Mouse (Mus musculus): ENCODE data around the gene Otulinl. TPM values are rescaled to one million over a fixed set of nuclear protein-coding genes. Genes with fewer than 3 reads are reported as not detected.
A peak's percentile ranks its signal among the peaks of the same experiment; 100 is the strongest.

Otulinl gene
- polyA plus RNA-seq, 1 experiment from 2014 or later: 31.9 TPM

DNA sequence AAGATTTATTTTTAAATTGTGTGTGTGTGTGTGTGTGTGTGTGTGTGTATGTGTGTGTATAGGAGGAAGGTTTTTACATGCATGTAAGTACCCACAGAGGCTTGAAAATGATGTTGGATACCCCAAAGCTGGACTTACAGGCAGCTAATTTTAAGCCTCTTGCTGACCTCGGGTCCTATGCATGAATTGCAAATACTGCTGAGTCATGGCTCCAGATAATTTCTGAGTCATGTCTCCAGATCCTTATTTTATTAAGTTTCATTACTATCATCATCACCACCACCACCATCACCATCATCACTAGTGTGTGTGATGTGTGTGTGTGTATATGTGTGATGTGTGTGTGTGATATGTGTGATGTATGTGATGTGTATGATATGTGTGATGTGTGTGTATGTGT lies 18.7 kb downstream of the Otulinl start:
- no peak overlapping the region for H3K4me2 ChIP-seq (replicated peaks; ENCODE audit: low read depth, low read length)
- ATAC-seq (ENCODE audit: low FRiP score, low TSS enrichment): no peak
- no peaks in the 10 kb centered on the region; the same call in 1 of the 2 replicates for H3K4me1 ChIP-seq (ENCODE audit: insufficient read depth, low read length)
- H3K9ac ChIP-seq (replicated peaks; ENCODE audit: low read length): no peak overlapping the region
- H3K27me3 ChIP-seq (ENCODE audit: insufficient read depth, low read length): no peaks in the 10 kb centered on the region
- WGBS: 76% methylated on average over 1 of the region's 1 CpGs
- H3K4me3 ChIP-seq (ENCODE audit: low read length): no peak overlapping the region
- no peak overlapping the region for H3K27ac ChIP-seq (ENCODE audit: low read length)
- H3K36me3 ChIP-seq (ENCODE audit: insufficient read depth, low read length): peaks cover 12% of the 10 kb centered on the region; the same call in 1 of the 2 replicates
- H3K9me3 ChIP-seq (ENCODE audit: low read length): no peaks in the 10 kb centered on the region

DNA sequence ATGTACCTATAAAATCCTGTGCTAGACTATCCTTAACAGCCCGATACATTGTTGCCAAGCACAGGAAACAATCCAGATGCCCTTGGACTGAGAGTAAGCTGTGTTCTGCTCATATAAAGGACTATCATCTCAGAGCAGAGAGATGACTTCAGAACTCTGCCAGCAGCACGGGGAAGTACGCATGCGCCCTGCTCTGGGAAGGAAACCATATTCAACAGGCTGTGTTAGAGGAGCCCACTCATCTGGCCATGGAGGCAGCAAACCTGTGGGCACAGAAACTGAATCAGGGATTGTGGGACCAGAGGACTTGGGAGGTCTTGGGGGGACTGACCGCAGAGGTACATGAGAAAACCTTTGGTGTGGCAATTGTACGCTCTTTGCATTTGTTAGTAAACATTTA lies 19.7 kb downstream of the Otulinl start:
- no peak overlapping the region for H3K4me3 ChIP-seq (ENCODE audit: low read length)
- H3K36me3 ChIP-seq (ENCODE audit: insufficient read depth, low read length): peaks cover 12% of the 10 kb centered on the region; the same call in 1 of the 2 replicates
- no peak for ATAC-seq (ENCODE audit: low FRiP score, low TSS enrichment)
- H3K9me3 ChIP-seq (ENCODE audit: low read length): no peaks in the 10 kb centered on the region
- WGBS: 92% methylated on average over 6 of the region's 6 CpGs
- H3K4me2 ChIP-seq (replicated peaks; ENCODE audit: low read depth, low read length): no peak overlapping the region
- no peak overlapping the region for H3K9ac ChIP-seq (replicated peaks; ENCODE audit: low read length)
- H3K27ac ChIP-seq (ENCODE audit: low read length): no peak overlapping the region
- H3K4me1 ChIP-seq (ENCODE audit: insufficient read depth, low read length): no peaks in the 10 kb centered on the region; the same call in 1 of the 2 replicates
- H3K27me3 ChIP-seq (ENCODE audit: insufficient read depth, low read length): no peaks in the 10 kb centered on the region

DNA sequence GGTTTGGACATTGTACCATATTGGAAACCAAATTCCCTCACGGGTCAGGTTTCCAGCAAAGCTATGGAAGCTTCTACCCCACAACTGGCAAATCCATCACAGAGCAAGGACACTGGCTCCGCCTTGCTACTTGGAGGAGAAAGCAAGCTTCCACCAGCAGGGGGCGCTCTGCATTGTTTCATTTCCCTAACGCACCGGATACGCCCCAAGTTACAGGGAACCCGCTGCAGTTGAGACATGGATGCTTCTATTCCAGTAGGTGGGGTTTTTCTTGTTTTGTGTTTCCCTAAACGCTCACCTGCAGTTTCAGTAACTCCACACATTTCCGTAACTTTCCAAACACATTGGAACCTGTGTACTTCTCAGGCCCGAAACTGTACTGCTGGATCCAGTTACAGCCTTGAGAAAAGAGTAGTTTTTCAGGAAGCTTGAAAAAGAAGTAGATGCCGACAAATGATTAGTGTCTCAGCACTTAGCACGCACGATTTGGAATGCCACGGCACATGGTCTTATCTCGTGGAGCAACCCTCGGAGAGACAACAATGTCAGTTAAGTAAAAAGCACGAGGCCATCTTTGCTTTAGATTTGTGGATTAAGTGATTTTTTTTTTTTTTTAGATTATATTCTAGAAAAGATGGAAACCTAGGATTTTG lies 21.7 kb downstream of the Otulinl start:
- Histone ChIP-seq H3K27ac (ENCODE audit: low read length) (no peak overlapping the region), H3K4me2 (replicated peaks; ENCODE audit: low read depth, low read length) (no peak overlapping the region), H3K9me3 (ENCODE audit: low read length) (no peaks in the 10 kb centered on the region), H3K36me3 (ENCODE audit: insufficient read depth, low read length) (peaks cover 12% of the 10 kb centered on the region; the same call in 1 of the 2 replicates), H3K4me1 (ENCODE audit: insufficient read depth, low read length) (no peaks in the 10 kb centered on the region), H3K27me3 (ENCODE audit: insufficient read depth, low read length) (no peaks in the 10 kb centered on the region), H3K9ac (replicated peaks; ENCODE audit: low read length) (no peak overlapping the region), H3K4me3 (ENCODE audit: low read length) (no peak overlapping the region)
- ATAC-seq (ENCODE audit: low FRiP score, low TSS enrichment): peak; percentile 79
- 40% methylated on average over 17 of the region's 17 CpGs for WGBS

DNA sequence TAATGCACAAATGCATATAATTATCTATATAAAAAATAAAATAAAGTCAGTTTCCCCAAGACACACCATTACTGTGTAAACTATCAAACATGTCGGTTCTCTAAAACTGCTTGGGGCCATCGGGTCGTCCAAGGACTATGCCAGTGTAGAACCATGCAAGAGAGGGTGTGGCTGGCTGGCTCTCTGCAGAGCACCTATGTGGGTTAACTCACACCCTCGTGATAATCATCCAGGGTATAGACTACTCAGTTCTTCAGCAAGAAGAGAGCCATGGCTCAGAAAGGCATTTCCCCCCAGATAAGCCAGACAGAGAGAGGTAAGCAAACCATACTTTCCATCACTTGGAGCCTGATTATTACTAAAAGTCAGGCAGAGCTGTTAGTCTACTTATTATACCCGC lies 22.2 kb downstream of the Otulinl start:
- H3K4me1 ChIP-seq (ENCODE audit: insufficient read depth, low read length): no peaks in the 10 kb centered on the region
- no peak overlapping the region for H3K9ac ChIP-seq (replicated peaks; ENCODE audit: low read length)
- H3K36me3 ChIP-seq (ENCODE audit: insufficient read depth, low read length): peaks cover 11% of the 10 kb centered on the region; the same call in 1 of the 2 replicates
- H3K9me3 ChIP-seq (ENCODE audit: low read length): no peaks in the 10 kb centered on the region
- H3K4me2 ChIP-seq (replicated peaks; ENCODE audit: low read depth, low read length): no peak overlapping the region
- ATAC-seq (ENCODE audit: low FRiP score, low TSS enrichment): no peak
- 83% methylated on average over 5 of the region's 5 CpGs for WGBS
- H3K27ac ChIP-seq (ENCODE audit: low read length): no peak overlapping the region
- no peaks in the 10 kb centered on the region for H3K27me3 ChIP-seq (ENCODE audit: insufficient read depth, low read length)
- H3K4me3 ChIP-seq (ENCODE audit: low read length): no peak overlapping the region

DNA sequence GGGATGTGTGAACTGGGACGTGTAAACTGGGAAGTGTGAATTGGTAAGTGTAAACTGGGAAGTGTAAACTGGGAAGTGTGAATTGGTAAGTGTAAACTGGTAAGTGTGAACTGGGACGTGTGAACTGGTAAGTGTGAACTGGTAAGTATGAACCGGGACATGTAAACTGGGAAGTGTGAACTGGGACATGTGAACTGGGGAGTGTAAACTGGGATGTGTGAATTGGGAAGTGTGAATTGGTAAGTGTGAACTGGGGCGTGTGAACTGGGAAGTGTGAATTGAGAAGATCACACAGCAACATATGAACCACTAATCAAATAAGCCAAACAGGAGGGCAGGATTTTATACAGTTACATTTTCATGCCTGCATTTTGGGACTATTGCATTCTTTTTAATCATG lies 23.0 kb downstream of the Otulinl start:
- Histone ChIP-seq H3K4me2 (replicated peaks; ENCODE audit: low read depth, low read length) (no peak overlapping the region), H3K27ac (ENCODE audit: low read length) (no peak overlapping the region), H3K4me3 (ENCODE audit: low read length) (no peak overlapping the region), H3K9ac (replicated peaks; ENCODE audit: low read length) (no peak overlapping the region), H3K4me1 (ENCODE audit: insufficient read depth, low read length) (no peaks in the 10 kb centered on the region), H3K9me3 (ENCODE audit: low read length) (no peaks in the 10 kb centered on the region), H3K27me3 (ENCODE audit: insufficient read depth, low read length) (no peaks in the 10 kb centered on the region), H3K36me3 (ENCODE audit: insufficient read depth, low read length) (peaks cover 5% of the 10 kb centered on the region; the same call in 1 of the 2 replicates)
- no peak for ATAC-seq (ENCODE audit: low FRiP score, low TSS enrichment)
- 83% methylated on average over 4 of the region's 4 CpGs for WGBS

DNA sequence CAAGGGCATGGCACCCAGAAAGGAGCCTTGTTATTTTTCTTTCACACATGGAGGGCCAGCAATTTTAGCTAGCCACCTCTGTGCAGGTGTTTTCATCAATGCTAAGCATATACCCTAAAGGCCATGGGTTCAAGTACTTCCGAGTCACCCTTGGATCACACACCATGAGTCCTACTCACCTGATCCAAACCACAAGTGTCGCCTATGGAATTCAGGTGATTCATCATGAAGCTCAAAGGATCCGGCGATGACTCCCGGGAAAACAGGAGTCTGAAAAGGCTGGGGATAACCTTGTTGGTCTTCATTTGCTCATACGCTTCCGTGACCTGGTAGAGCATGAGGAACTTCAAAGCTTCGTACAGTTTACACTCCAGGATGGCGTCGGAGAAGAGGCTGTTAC lies 23.5 kb downstream of the Otulinl start:
- WGBS: 93% methylated on average over 10 of the region's 10 CpGs
- H3K4me2 ChIP-seq (replicated peaks; ENCODE audit: low read depth, low read length): no peak overlapping the region
- no peak overlapping the region for H3K9ac ChIP-seq (replicated peaks; ENCODE audit: low read length)
- no peaks in the 10 kb centered on the region for H3K4me1 ChIP-seq (ENCODE audit: insufficient read depth, low read length)
- H3K9me3 ChIP-seq (ENCODE audit: low read length): no peaks in the 10 kb centered on the region
- H3K27ac ChIP-seq (ENCODE audit: low read length): no peak overlapping the region
- ATAC-seq (ENCODE audit: low FRiP score, low TSS enrichment): no peak
- no peaks in the 10 kb centered on the region for H3K27me3 ChIP-seq (ENCODE audit: insufficient read depth, low read length)
- H3K4me3 ChIP-seq (ENCODE audit: low read length): no peak overlapping the region
- H3K36me3 ChIP-seq (ENCODE audit: insufficient read depth, low read length): peaks cover 5% of the 10 kb centered on the region; the same call in 1 of the 2 replicates

DNA sequence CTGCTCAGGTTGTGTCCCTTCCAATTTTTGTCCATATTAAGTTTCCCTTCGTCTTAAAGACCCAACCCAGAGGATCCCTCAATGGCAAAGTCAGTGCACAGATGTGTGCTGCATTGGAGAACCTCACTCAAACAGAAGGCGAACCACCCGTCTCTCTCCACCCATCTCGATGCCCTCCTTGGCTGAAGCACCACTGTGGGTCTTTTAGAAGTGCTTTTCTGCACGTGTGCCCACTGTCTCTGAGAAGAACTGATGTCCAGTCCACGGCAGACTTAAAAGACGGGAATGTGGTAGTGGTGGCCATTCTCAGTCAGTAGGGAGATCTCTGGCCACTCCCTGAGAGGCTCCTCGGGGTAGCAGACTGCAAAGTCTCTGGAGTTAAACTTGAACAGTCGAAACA lies 24.8 kb downstream of the Otulinl start:
- Histone ChIP-seq H3K4me2 (replicated peaks; ENCODE audit: low read depth, low read length) (no peak overlapping the region), H3K27ac (ENCODE audit: low read length) (no peak overlapping the region), H3K36me3 (ENCODE audit: insufficient read depth, low read length) (peaks cover 5% of the 10 kb centered on the region; the same call in 1 of the 2 replicates), H3K4me1 (ENCODE audit: insufficient read depth, low read length) (no peaks in the 10 kb centered on the region), H3K4me3 (ENCODE audit: low read length) (no peak overlapping the region), H3K27me3 (ENCODE audit: insufficient read depth, low read length) (no peaks in the 10 kb centered on the region), H3K9me3 (ENCODE audit: low read length) (no peaks in the 10 kb centered on the region), H3K9ac (replicated peaks; ENCODE audit: low read length) (no peak overlapping the region)
- WGBS: 86% methylated on average over 9 of the region's 9 CpGs
- no peak for ATAC-seq (ENCODE audit: low FRiP score, low TSS enrichment)

DNA sequence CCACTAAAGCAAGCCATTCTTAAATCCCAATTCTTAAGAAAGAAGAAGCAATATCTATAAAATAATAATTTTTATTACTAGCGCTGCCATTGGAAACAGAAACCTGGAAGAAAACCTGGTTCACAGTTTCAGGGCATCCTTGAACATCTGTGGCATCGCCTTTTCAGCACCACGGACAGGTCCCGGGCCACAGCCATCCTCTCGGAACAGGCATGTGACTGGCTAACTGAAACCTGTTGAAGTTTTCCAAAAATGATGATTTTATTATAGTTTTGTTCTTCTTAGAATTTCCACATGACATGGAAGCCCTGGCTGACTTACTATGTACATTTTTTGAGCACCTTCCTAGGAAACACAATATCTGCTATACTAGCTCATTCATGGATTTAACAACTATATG lies 26.4 kb downstream of the Otulinl start:
- 20% methylated on average over 5 of the region's 5 CpGs for WGBS
- ATAC-seq (ENCODE audit: low FRiP score, low TSS enrichment): no peak
- no peak overlapping the region for H3K4me2 ChIP-seq (replicated peaks; ENCODE audit: low read depth, low read length)
- H3K9me3 ChIP-seq (ENCODE audit: low read length): no peaks in the 10 kb centered on the region
- no peaks in the 10 kb centered on the region for H3K4me1 ChIP-seq (ENCODE audit: insufficient read depth, low read length)
- H3K4me3 ChIP-seq (ENCODE audit: low read length): no peak overlapping the region
- H3K36me3 ChIP-seq (ENCODE audit: insufficient read depth, low read length): peaks cover 5% of the 10 kb centered on the region; the same call in 1 of the 2 replicates
- no peaks in the 10 kb centered on the region for H3K27me3 ChIP-seq (ENCODE audit: insufficient read depth, low read length)
- no peak overlapping the region for H3K27ac ChIP-seq (ENCODE audit: low read length)
- no peak overlapping the region for H3K9ac ChIP-seq (replicated peaks; ENCODE audit: low read length)

DNA sequence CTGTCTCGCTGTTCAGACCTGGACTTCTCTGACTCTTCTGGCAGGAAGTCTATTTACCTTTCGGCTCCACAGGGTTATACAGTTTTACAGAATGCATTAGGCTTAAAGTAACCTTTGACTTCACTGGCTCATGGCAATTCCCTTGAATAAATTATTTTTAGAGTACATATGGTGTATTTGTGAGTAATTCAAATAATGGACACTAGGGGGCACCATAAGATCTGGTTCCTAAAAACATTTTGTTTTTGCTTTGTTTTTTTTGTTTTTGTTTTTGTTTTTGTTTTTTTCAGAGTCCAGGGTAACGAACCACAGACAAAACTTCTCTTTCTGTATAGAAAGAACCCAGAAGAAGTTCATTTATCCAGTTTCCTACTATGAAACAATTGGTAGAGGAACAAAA lies 33.7 kb downstream of the Otulinl start:
- Histone ChIP-seq H3K9ac (replicated peaks; ENCODE audit: low read length) (no peak overlapping the region), H3K36me3 (ENCODE audit: insufficient read depth, low read length) (no peaks in the 10 kb centered on the region), H3K27ac (ENCODE audit: low read length) (no peak overlapping the region), H3K9me3 (ENCODE audit: low read length) (no peaks in the 10 kb centered on the region), H3K4me2 (replicated peaks; ENCODE audit: low read depth, low read length) (no peak overlapping the region), H3K4me3 (ENCODE audit: low read length) (no peak overlapping the region), H3K27me3 (ENCODE audit: insufficient read depth, low read length) (no peaks in the 10 kb centered on the region), H3K4me1 (ENCODE audit: insufficient read depth, low read length) (no peaks in the 10 kb centered on the region)
- WGBS: 30% methylated on average over 3 of the region's 3 CpGs
- ATAC-seq (ENCODE audit: low FRiP score, low TSS enrichment): no peak

DNA sequence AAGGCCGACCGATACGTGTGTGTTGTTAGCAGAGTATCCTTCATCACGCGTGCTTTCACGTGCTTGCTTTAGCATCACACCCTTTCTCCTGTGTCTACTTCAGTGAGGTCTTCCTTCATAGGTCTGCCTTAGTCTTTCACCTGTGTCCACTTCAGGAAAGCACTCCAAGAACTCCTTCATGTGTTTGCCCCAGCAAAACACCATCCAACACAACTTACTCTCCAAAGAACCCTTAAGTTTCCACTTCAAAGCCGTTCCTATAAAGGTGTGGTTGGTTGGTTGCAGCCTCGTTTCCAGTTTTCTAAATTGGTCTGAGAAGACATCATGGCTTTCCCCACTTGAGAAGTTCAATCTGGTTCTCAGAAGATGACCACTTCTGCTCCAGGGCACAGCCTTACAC lies 34.7 kb downstream of the Otulinl start:
- H3K9me3 ChIP-seq (ENCODE audit: low read length): no peaks in the 10 kb centered on the region
- H3K4me1 ChIP-seq (ENCODE audit: insufficient read depth, low read length): no peaks in the 10 kb centered on the region
- WGBS: 93% methylated on average over 8 of the region's 8 CpGs
- no peak overlapping the region for H3K27ac ChIP-seq (ENCODE audit: low read length)
- H3K9ac ChIP-seq (replicated peaks; ENCODE audit: low read length): no peak overlapping the region
- ATAC-seq (ENCODE audit: low FRiP score, low TSS enrichment): no peak
- no peak overlapping the region for H3K4me2 ChIP-seq (replicated peaks; ENCODE audit: low read depth, low read length)
- no peaks in the 10 kb centered on the region for H3K36me3 ChIP-seq (ENCODE audit: insufficient read depth, low read length)
- H3K27me3 ChIP-seq (ENCODE audit: insufficient read depth, low read length): no peaks in the 10 kb centered on the region
- H3K4me3 ChIP-seq (ENCODE audit: low read length): no peak overlapping the region

Measured in kidney, embryonic 16.5 days (tissue).